In genomic region chr4:82101837-82102236, GRCm38 (mm10) we compare ENCODE assay signal across 29 mouse cellular contexts.
"Had no signal": no experiment of that assay in that cellular context is flagged by ENCODE, and none has a peak within 500 bp of the region (broad histone marks: within the 10 kb centered on the region; RNA-seq: fewer than 3 reads in every experiment).

No protein-coding gene starts in this region.

- H3K4me2 ChIP-seq: heart, embryonic 11.5 days; heart, embryonic 12.5 days; heart, embryonic 13.5 days; heart, embryonic 15.5 days; hindbrain, embryonic 12.5 days; hindbrain, embryonic 13.5 days; hindbrain, embryonic 14.5 days; hindbrain, embryonic 15.5 days; intestine, embryonic 15.5 days; kidney, embryonic 15.5 days had no signal

- H3K4me3 ChIP-seq: heart, embryonic 10.5 days; heart, embryonic 12.5 days; heart, embryonic 13.5 days; heart, embryonic 15.5 days; hindbrain, embryonic 10.5 days; hindbrain, embryonic 12.5 days; hindbrain, embryonic 13.5 days; hindbrain, embryonic 15.5 days; intestine, embryonic 15.5 days; kidney, embryonic 15.5 days; layer of hippocampus, adult 2 months; left cerebral cortex, adult 2 months had no signal

- DNase-seq: heart, postnatal 10 days; heart, postnatal 14 days; heart, postnatal 36 days; kidney, adult 11 months; kidney, adult 18-20 months; kidney, adult 2 months; kidney, adult 8-10 months; kidney, adult 9 months; kidney, postnatal 10 days; kidney, postnatal 14 days; kidney, postnatal 25 days; kidney, postnatal 36 days; kidney, postnatal 4 days; layer of hippocampus, adult 9-11 months; layer of hippocampus, postnatal 36 days had no signal

- H3K27me3 ChIP-seq: heart, embryonic 12.5 days; heart, embryonic 13.5 days; heart, embryonic 15.5 days; hindbrain, embryonic 12.5 days; hindbrain, embryonic 13.5 days; hindbrain, embryonic 15.5 days; intestine, embryonic 15.5 days; kidney, embryonic 15.5 days had no signal

- H3K36me3 ChIP-seq: heart, embryonic 10.5 days; heart, embryonic 12.5 days; heart, embryonic 13.5 days; heart, embryonic 15.5 days; hindbrain, embryonic 10.5 days; hindbrain, embryonic 12.5 days; hindbrain, embryonic 13.5 days; hindbrain, embryonic 15.5 days; intestine, embryonic 15.5 days; kidney, embryonic 15.5 days had no signal
